Mouse (Mus musculus) bone marrow, adult 2 months (tissue): ENCODE measurements around the gene Snrk.

Experiments used
- CTCF ChIP-seq: fragments of 200-500 bp; IDR thresholded peaks from 2 replicates; pipeline ENCODE4 v1.5.1; 2011; ENCODE audit warnings: low read length, control low read depth; ENCODE audit not compliant: control insufficient read depth, insufficient read depth
- POLR2A ChIP-seq: fragments of 200-500 bp; IDR thresholded peaks from 2 replicates; pipeline ENCODE4 v1.6.1; 2011; ENCODE audit warnings: low read depth, mild to moderate bottlenecking, control low read depth, low read length, borderline replicate concordance; ENCODE audit not compliant: control insufficient read depth

DNA sequence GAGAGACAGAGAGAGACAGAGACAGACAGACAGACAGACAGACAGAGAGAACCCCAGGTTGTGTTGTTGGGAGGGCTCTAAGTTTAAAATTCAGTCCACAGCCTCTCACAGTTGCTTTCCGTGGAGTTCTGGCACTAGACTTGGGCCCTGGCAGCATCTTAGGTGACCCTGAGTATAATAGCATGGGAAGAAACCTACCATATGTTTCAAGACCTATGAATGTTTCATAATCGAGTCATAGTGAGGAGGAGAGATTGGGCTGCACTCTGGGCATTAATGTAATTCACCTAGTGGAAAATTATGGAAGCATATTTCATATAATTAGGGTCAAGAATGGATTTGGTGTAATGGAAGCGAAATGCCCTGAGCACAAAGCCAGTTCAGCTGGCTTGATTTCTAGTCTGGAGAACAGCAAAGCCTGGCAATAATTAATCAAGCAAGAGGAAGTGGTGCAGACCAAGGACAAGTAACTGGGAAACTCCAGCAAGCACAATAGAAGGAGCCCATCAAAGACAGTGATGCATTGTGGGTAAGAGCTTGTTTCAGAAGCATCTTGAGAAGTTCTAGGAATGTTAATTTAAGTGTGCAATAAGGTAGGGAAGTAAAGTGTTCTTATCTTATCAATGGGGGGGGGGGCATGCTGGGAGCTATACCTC lies 31.4 kb upstream of the Snrk start:
- TF ChIP-seq CTCF, result no peak
- TF ChIP-seq POLR2A, result no peak
